Mouse (Mus musculus) adipocyte (in vitro differentiated cells): Measurements from ENCODE around the gene Rnasek.

Experiments used
- DNase-seq: peaks from one replicate; pipeline ENCODE4 v3.0.0-alpha.2; 2016; ENCODE audit warnings: low spot score

Rnasek gene

GRCm38 (mm10) chr11:70216103-70216502, 23.5 kb downstream of the Rnasek start:
- DNase-seq, result no peak

GRCm38 (mm10) chr11:70215301-70215700, 24.3 kb downstream of the Rnasek start:
- DNase-seq, result no peak

GRCm38 (mm10) chr11:70214856-70215209, 24.8 kb downstream of the Rnasek start:
- DNase-seq, result no peak

- DNase-seq, result no peak
Observed at GRCm38 (mm10) chr11:70214191-70214855, 25.3 kb downstream of the Rnasek start.

GRCm38 (mm10) chr11:70213736-70214135, 25.9 kb downstream of the Rnasek start:
- DNase-seq, result no peak

GRCm38 (mm10) chr11:70212896-70213295, 26.7 kb downstream of the Rnasek start:
- DNase-seq, result peak; percentile 89

GRCm38 (mm10) chr11:70212423-70212822, 27.2 kb downstream of the Rnasek start, which contains the start of gene Slc16a11:
Gene Slc16a11, plus strand, starts transcription at chr11:70212752.
- peak; percentile 92 for DNase-seq

- peak; percentile 44 for DNase-seq
Observed at GRCm38 (mm10) chr11:70211972-70212371, 27.7 kb downstream of the Rnasek start.

GRCm38 (mm10) chr11:70210681-70211080, 29.0 kb downstream of the Rnasek start:
- DNase-seq, result no peak

GRCm38 (mm10) chr11:70208778-70209388, 30.8 kb downstream of the Rnasek start:
- DNase-seq, result peak; percentile 64

GRCm38 (mm10) chr11:70207283-70207682, 32.4 kb downstream of the Rnasek start:
- no peak for DNase-seq

GRCm38 (mm10) chr11:70206801-70207200, 32.8 kb downstream of the Rnasek start:
- DNase-seq, result no peak

GRCm38 (mm10) chr11:70201691-70202090, 38.0 kb downstream of the Rnasek start:
- peak; percentile 95 for DNase-seq

- DNase-seq, result no peak
Observed at GRCm38 (mm10) chr11:70200036-70200608, 39.5 kb downstream of the Rnasek start.

- DNase-seq, result no peak
Observed at GRCm38 (mm10) chr11:70199107-70199506, 40.5 kb downstream of the Rnasek start.

- peak; percentile 80 for DNase-seq
Observed at GRCm38 (mm10) chr11:70198332-70198731, 41.3 kb downstream of the Rnasek start.

GRCm38 (mm10) chr11:70193354-70194285, 46.0 kb downstream of the Rnasek start:
- peak; percentile 64 for DNase-seq

- DNase-seq, result no peak
Observed at GRCm38 (mm10) chr11:70192157-70192556, 47.5 kb downstream of the Rnasek start.

GRCm38 (mm10) chr11:70191188-70191587, 48.5 kb downstream of the Rnasek start:
- DNase-seq, result no peak

GRCm38 (mm10) chr11:70189319-70190134, 50.1 kb downstream of the Rnasek start:
- DNase-seq, result peak; percentile 85
